Mouse (Mus musculus): ENCODE measurements around the gene Ipmk. TPM values are rescaled to one million over a fixed set of nuclear protein-coding genes. Genes with fewer than 3 reads are reported as not detected.
A peak's percentile ranks its signal among the peaks of the same experiment; 100 is the strongest.

Ipmk gene
- polyA plus RNA-seq, 1 experiment = 9.8 TPM

- Histone ChIP-seq H3K27me3 (ENCODE audit: control insufficient read depth, insufficient read depth, low read length) (no peaks in the 10 kb centered on the region), H3K27ac (ENCODE audit: control insufficient read depth, insufficient read depth, low read length) (no peak overlapping the region), H3K4me1 (replicated peaks; ENCODE audit: control insufficient read depth, insufficient read depth, low read length) (no peaks in the 10 kb centered on the region), H3K4me3 (ENCODE audit: control insufficient read depth, insufficient read depth, low read length) (no peak overlapping the region), H3K36me3 (ENCODE audit: control insufficient read depth, insufficient read depth, low read length) (no peaks in the 10 kb centered on the region)
- WGBS = 72% methylated on average over 3 of the region's 3 CpGs
- TF ChIP-seq CTCF (IDR thresholded peaks at IDR 0.05; ENCODE audit: borderline replicate concordance, control insufficient read depth, extremely low read depth, insufficient read depth, low read length, poor library complexity) (no peak), POLR2A (IDR thresholded peaks at IDR 0.05; ENCODE audit: control insufficient read depth, extremely low read depth, insufficient read depth, low read length, poor library complexity) (no peak)
- DNase-seq = no peak
These were observed 56.1 kb downstream of the Ipmk start for GRCm38 (mm10) chr10:71403638-71404037.

GRCm38 (mm10) chr10:71405523-71406217 is 58.1 kb downstream of the Ipmk start:
- Histone ChIP-seq H3K27ac (ENCODE audit: control insufficient read depth, insufficient read depth, low read length) (no peak overlapping the region), H3K27me3 (ENCODE audit: control insufficient read depth, insufficient read depth, low read length) (no peaks in the 10 kb centered on the region), H3K4me3 (ENCODE audit: control insufficient read depth, insufficient read depth, low read length) (no peak overlapping the region), H3K36me3 (ENCODE audit: control insufficient read depth, insufficient read depth, low read length) (no peaks in the 10 kb centered on the region), H3K4me1 (replicated peaks; ENCODE audit: control insufficient read depth, insufficient read depth, low read length) (no peaks in the 10 kb centered on the region)
- no peak for TF ChIP-seq CTCF (IDR thresholded peaks at IDR 0.05; ENCODE audit: borderline replicate concordance, control insufficient read depth, extremely low read depth, insufficient read depth, low read length, poor library complexity)
- TF ChIP-seq POLR2A (IDR thresholded peaks at IDR 0.05; ENCODE audit: control insufficient read depth, extremely low read depth, insufficient read depth, low read length, poor library complexity) = no peak
- 91% methylated on average over 5 of the region's 5 CpGs for WGBS
- DNase-seq = no peak

DNA sequence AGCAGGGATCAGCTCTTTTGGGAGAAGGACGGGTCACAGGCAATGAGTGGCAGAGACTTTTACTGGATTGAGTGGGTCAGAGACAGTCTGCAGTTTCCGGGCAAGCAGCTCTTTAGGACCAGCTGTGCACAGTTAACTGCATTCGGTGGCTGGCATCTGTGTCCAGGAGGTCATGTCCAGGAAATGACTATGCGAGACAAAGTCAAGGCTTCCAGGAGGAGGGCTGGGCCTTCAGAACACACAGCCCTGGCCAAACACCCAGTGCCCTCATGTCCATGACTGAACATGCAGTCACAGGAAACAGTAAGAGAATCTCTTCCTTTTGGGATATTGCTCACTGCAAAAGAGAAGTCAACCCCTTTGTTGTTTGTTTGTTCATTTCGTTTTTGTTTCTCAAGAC is 62.4 kb downstream of the Ipmk start:
- H3K36me3 ChIP-seq (ENCODE audit: control insufficient read depth, insufficient read depth, low read length) = no peaks in the 10 kb centered on the region
- H3K27me3 ChIP-seq (ENCODE audit: control insufficient read depth, insufficient read depth, low read length) = no peaks in the 10 kb centered on the region
- no peak for TF ChIP-seq POLR2A (IDR thresholded peaks at IDR 0.05; ENCODE audit: control insufficient read depth, extremely low read depth, insufficient read depth, low read length, poor library complexity)
- no peak for TF ChIP-seq CTCF (IDR thresholded peaks at IDR 0.05; ENCODE audit: borderline replicate concordance, control insufficient read depth, extremely low read depth, insufficient read depth, low read length, poor library complexity)
- WGBS = 57% methylated on average over 5 of the region's 5 CpGs
- H3K4me1 ChIP-seq (replicated peaks; ENCODE audit: control insufficient read depth, insufficient read depth, low read length) = no peaks in the 10 kb centered on the region
- H3K27ac ChIP-seq (ENCODE audit: control insufficient read depth, insufficient read depth, low read length) = no peak overlapping the region
- H3K4me3 ChIP-seq (ENCODE audit: control insufficient read depth, insufficient read depth, low read length) = no peak overlapping the region
- DNase-seq = no peak

- Histone ChIP-seq H3K4me1 (replicated peaks; ENCODE audit: control insufficient read depth, insufficient read depth, low read length) (no peaks in the 10 kb centered on the region), H3K27me3 (ENCODE audit: control insufficient read depth, insufficient read depth, low read length) (no peaks in the 10 kb centered on the region), H3K27ac (ENCODE audit: control insufficient read depth, insufficient read depth, low read length) (no peak overlapping the region), H3K36me3 (ENCODE audit: control insufficient read depth, insufficient read depth, low read length) (no peaks in the 10 kb centered on the region), H3K4me3 (ENCODE audit: control insufficient read depth, insufficient read depth, low read length) (no peak overlapping the region)
- 58% methylated on average over 12 of the region's 12 CpGs for WGBS
- no peak for DNase-seq
- no peak for TF ChIP-seq CTCF (IDR thresholded peaks at IDR 0.05; ENCODE audit: borderline replicate concordance, control insufficient read depth, extremely low read depth, insufficient read depth, low read length, poor library complexity)
- no peak for TF ChIP-seq POLR2A (IDR thresholded peaks at IDR 0.05; ENCODE audit: control insufficient read depth, extremely low read depth, insufficient read depth, low read length, poor library complexity)
These were observed 65.8 kb downstream of the Ipmk start for GRCm38 (mm10) chr10:71413401-71413800.

GRCm38 (mm10) chr10:71421531-71421930 is 74.0 kb downstream of the Ipmk start:
- 64% methylated on average over 5 of the region's 5 CpGs for WGBS
- Histone ChIP-seq H3K4me1 (replicated peaks; ENCODE audit: control insufficient read depth, insufficient read depth, low read length) (no peaks in the 10 kb centered on the region), H3K27ac (ENCODE audit: control insufficient read depth, insufficient read depth, low read length) (no peak overlapping the region), H3K4me3 (ENCODE audit: control insufficient read depth, insufficient read depth, low read length) (no peak overlapping the region), H3K36me3 (ENCODE audit: control insufficient read depth, insufficient read depth, low read length) (no peaks in the 10 kb centered on the region), H3K27me3 (ENCODE audit: control insufficient read depth, insufficient read depth, low read length) (no peaks in the 10 kb centered on the region)
- TF ChIP-seq POLR2A (IDR thresholded peaks at IDR 0.05; ENCODE audit: control insufficient read depth, extremely low read depth, insufficient read depth, low read length, poor library complexity) (no peak), CTCF (IDR thresholded peaks at IDR 0.05; ENCODE audit: borderline replicate concordance, control insufficient read depth, extremely low read depth, insufficient read depth, low read length, poor library complexity) (no peak)
- DNase-seq = no peak

DNA sequence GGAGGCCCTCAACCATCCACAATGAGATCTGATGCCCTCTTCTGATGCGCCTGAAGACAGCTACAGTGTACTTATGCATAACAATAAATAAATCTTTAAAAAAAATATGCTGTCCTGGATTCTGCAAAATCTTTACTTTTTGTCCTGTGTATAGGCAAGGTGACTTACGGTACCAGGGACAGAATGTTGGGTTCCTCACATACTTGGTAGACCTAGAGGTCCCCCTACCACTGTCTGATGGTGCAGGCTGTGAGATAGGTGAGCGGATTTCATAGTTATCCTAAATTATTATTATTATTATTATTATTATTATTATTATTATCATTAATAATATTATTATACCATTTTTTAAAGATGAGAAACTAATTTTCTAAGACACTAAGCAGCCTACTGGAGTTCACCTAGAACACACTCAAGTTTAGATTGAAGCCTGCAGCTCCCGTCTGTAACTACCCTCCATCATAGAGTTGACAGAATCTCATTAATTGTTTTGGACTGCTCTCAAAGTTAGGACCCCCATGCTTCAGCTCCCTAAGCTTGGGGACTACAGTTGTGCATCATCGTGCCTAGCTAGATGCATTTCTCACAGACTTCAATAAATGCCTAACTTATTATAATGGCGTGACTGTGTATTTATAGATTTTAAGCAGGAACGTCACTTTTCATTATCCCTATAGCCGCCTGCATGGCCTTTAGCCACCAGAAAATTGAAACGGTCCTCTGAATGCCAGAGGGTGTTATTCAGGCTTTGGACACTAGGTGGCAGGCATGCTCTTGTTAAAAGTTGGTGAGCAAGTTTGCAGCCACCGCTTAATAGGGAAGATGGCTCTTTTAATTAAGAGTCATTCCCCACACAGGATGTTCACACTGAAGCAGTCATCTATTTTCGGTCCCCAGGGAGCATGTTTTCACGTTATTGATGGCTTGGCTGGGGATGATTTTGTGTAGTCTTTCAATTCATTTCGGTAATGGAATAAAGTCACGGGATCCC is 74.8 kb downstream of the Ipmk start:
- TF ChIP-seq CTCF (IDR thresholded peaks at IDR 0.05; ENCODE audit: borderline replicate concordance, control insufficient read depth, extremely low read depth, insufficient read depth, low read length, poor library complexity) (no peak), POLR2A (IDR thresholded peaks at IDR 0.05; ENCODE audit: control insufficient read depth, extremely low read depth, insufficient read depth, low read length, poor library complexity) (no peak)

More for the DNA sequence above, 74.8 kb downstream of the Ipmk start:
- Histone ChIP-seq H3K27me3 (ENCODE audit: control insufficient read depth, insufficient read depth, low read length) (no peaks in the 10 kb centered on the region), H3K27ac (ENCODE audit: control insufficient read depth, insufficient read depth, low read length) (no peak overlapping the region), H3K4me1 (replicated peaks; ENCODE audit: control insufficient read depth, insufficient read depth, low read length) (no peaks in the 10 kb centered on the region), H3K36me3 (ENCODE audit: control insufficient read depth, insufficient read depth, low read length) (no peaks in the 10 kb centered on the region), H3K4me3 (ENCODE audit: control insufficient read depth, insufficient read depth, low read length) (no peak overlapping the region)
- peak; percentile 48 for DNase-seq
- 44% methylated on average over 14 of the region's 14 CpGs for WGBS
